Mouse (Mus musculus): Measurements from ENCODE around the gene Mier1. TPM values are rescaled to one million over a fixed set of nuclear protein-coding genes. Genes with fewer than 3 reads are reported as not detected.
A peak's percentile ranks its signal among the peaks of the same experiment; 100 is the strongest.

The Mier1 gene
- 10 to 100 TPM; 42.5 to 44.6 TPM for total RNA-seq (2021)
- long read RNA-seq, experiment 1, full-length matches to known transcripts: 2 of 9 reads
- long read RNA-seq, experiment 1, partial matches to known transcripts: 1 of 9 reads
- long read RNA-seq, experiment 1, other reads (novel, unspliced or antisense): 6 of 9 reads
- long read RNA-seq, experiment 2, partial matches to known transcripts: 0 of 4 reads
- long read RNA-seq, experiment 2, other reads (novel, unspliced or antisense): 4 of 4 reads

DNA sequence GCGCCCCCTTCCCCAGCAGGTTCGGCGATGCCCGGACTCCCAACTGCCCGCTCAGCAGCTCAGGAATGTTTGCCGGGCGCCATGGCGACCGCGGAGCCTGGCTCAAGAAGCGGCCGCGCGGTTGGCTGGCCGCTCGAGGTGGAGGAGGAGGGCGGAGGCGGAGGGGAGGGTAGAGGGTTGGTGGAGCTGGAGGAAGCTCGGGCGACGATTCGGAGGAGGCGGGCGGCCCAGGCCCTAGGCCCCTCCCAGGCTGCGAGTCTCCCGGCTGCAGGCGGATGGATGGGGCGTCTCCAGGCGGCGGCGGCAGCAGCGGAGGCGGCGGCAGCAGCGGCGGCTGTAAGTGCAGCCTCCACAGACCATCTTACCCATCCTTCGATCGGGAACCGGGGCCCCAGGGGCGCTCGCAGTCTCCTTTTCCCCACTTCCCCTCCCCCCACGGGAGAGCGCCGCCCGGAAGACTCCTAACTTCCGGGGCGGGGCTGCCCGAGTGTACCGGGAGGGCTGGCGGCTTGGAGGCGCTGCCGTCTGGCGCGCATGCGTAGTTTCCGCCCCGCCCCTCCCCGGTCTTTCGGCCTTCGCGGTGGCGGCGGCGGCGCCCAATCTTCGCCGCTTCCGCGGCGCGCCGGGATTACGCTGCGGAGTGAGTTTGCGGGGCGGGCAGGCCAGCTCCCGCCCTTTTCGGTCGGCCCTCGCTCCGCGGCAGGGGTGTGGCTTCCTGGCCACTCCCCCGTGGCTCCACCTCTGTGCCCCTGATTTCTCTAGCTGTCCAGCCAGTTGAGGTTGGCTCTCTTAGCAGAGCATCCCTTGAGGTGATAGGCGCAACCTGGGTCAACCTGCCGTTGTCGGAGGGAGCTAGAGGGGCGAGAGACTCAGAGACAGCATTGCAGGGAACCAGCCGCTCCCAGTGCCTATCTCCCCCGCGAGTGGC lies at the start of gene Mier1, which contains the start of gene Wdr78:
TSS of gene Mier1 (plus strand) at position 207 of the 928 bp plus-strand sequence.
TSS of gene Wdr78 (minus strand) at position 372 of the 928 bp plus-strand sequence.
- DNase-seq (ENCODE audit: low spot score in 2 of 2): peak; percentile 92 to 95

DNA sequence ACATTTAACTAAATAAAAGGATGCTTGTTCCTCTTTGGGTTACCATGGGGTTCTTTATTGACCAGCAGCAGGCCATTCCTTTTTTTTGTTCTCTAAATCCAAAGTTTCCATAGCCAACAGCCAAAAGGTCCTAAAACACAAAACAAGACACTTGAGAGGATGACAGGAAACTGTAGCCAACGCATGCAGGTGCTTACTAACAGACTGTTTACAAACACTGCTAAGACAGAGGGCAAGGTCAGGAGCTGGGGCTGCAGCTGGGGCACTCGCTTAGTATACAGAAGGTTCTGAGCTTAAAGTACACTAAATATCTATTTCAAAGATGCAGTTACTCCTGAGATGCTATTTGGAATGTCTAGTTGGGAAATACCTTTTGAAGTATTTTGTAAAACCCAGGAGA lies 49.8 kb upstream of the Mier1 start:
- no peak for DNase-seq (ENCODE audit: low spot score in 2 of 2)

- no peak for DNase-seq (ENCODE audit: low spot score in 2 of 2)
Observed at GRCm38 (mm10) chr4:103064976-103065375, 49.2 kb upstream of the Mier1 start.

DNA sequence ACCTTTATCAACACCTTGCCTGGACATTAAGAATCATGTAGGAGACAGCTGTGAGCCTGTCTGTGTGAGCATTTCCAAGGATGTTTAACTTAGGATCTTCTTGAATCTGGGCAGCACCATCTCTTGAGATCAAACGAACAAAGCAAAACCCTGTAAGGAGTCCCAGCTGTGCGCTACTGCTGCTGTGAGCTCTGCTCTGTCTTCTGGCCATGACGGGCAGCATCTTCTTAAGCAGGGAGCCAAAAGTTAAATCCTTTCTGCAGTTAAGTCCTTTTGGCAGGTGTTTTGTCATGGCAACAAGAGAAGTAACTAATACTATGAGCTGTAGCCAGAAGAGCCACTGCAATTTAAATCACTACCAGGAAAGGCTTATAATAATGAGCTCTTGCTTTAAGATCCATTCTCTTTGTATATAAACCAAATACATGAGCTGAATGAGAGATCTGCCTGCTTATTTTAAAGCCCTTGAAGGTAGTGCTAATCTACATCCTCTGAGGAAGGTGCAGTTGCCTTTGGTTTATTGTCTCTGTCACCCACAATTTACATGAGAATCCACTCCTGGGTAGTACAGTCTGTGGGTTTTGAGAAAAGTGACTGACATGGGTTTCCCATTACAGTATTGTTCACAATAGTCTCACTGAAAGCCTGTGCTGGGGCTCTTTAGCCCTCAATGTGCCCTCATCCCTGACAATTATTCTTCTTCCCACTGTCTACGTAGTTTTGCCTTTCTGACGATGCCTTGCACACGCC lies 46.1 kb upstream of the Mier1 start:
- DNase-seq (ENCODE audit: low spot score in 2 of 2): no peak

GRCm38 (mm10) chr4:103070631-103071030 lies 43.6 kb upstream of the Mier1 start:
- no peak for DNase-seq (ENCODE audit: low spot score in 2 of 2)

GRCm38 (mm10) chr4:103085237-103085636 lies 29.0 kb upstream of the Mier1 start:
- no peak for DNase-seq (ENCODE audit: low spot score in 2 of 2)

- peak in 1 of 2 experiments; percentile 35 for DNase-seq (ENCODE audit: low spot score in 2 of 2)
Observed at GRCm38 (mm10) chr4:103095921-103096320, 18.3 kb upstream of the Mier1 start.

DNA sequence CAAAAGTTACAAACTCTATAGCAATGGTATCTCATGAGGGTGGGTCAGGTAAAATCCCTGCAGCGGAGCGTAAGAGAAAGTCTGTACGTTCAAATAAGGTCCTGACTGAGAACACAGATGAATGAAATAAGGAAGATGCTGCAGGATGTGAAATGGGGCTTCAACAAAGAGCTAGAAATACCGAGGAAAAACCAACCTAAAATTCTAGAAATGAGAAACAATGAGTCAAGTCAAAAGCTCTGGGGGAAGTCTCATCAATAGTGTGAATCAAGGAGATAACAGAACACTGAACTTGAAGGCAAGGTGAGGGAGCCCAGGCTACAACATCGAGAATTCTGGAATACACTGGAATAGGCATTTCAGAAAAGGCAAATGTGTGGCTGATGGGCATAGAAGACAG lies 15.7 kb upstream of the Mier1 start:
- no peak for DNase-seq (ENCODE audit: low spot score in 2 of 2)

DNA sequence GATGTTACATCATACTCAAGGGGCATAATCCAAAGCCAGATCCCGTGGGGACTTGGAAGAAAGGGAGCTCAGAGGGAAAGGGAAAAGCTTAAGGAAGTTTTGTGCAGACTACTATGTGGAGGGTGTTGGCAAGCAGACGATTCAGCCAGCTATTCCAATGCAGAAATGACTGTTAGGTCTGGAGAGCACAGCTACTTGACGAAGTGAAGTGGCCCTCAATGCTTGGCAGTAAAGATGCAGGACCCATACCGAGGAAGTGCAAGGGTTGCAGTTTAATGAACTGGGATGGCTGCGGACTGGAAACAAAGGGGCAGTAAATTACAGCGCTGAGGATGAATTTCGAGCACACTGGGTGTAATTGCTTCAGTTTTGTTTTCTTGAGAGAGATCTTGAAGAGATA lies 1.5 kb upstream of the Mier1 start:
- DNase-seq (ENCODE audit: low spot score in 2 of 2): no peak

- DNase-seq (ENCODE audit: low spot score in 2 of 2): no peak
Observed at GRCm38 (mm10) chr4:103113402-103113801, 788 bp upstream of the Mier1 start.

DNA sequence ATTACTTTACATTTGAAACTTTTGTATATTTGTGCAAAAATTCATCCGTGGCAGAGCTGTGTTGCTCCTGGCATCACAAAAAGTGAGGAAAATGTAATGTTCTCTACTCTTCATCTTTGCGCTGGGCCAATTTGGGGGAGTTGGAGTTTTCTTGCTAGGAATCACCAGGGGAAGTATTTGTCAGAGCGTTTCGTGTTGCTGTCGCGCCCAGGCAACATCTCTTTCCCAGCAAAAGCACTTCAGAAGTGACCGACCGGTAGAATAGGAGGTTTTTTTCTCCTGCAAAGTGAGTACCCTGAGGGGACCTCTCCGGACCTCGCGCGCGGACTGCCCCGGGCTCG lies 4.7 kb downstream of the Mier1 start:
- no peak for DNase-seq (ENCODE audit: low spot score in 2 of 2)

GRCm38 (mm10) chr4:103119229-103120027 lies 5.2 kb downstream of the Mier1 start:
- peak; percentile 65 to 77 for DNase-seq (ENCODE audit: low spot score in 2 of 2)

- no peak for DNase-seq (ENCODE audit: low spot score in 2 of 2)
Observed at GRCm38 (mm10) chr4:103120028-103120384, 5.8 kb downstream of the Mier1 start.

DNA sequence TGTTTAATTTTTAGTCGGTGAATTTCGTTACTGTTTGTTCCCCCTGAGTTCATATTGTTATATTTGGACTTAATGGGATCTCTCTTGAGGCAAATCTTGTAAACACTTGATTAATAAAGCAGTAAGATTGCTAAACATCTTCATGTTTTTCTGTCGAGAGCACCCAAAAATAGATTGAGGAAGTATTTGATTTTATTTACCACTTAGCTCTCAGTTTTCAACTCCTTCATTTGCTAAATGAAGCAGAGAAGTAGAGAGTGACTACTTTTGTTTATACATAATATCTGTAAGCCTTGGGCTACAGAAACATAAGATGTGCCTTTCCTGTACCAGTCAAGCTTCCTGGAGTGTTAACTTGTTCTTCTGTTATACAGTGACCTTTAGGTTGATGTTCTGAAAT lies 6.2 kb downstream of the Mier1 start:
- DNase-seq (ENCODE audit: low spot score in 2 of 2): no peak

DNA sequence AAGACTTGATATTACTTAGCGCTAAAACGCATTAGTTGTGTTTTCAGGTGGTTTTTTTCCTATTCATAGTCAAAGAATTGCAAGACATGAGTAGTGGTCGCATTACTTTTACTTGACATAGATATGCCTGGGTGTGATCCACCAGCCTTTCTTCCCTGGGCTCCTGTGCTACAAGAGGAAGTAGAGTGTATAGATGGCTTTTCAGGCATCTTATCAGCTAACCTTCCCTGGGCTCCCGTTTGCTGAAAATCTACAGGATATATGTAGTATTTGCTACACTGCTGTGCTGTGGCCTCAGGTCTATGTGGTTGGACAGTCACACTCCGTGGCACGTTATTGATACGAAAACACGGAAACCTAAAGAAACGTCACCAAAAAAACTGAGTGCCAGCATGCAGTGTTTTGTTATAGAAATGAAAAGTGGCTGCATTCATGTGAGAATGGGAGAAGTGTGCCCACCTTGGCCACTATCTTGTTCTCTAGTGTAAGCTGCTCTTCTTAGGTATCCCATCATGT lies 6.7 kb downstream of the Mier1 start:
- no peak for DNase-seq (ENCODE audit: low spot score in 2 of 2)

DNA sequence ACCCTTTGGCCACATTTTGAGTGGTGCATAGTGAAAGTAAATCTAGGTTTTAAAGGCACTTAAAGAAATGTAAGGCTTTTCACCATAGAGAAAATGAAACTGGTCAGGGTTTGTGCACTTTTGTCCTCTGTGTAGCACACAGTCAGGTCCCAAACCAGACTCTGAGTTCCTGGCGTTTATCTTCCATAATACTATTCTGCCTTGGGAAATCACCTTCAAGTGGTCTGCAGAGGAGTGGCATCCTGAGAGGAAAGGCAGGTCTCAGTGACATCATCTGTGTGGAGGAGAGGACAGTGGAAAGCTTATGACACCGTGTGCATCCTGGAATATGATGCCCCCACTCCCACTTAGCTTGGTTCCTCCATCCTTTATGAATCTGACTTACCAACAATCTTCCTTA lies 8.9 kb downstream of the Mier1 start:
- DNase-seq (ENCODE audit: low spot score in 2 of 2): no peak

DNA sequence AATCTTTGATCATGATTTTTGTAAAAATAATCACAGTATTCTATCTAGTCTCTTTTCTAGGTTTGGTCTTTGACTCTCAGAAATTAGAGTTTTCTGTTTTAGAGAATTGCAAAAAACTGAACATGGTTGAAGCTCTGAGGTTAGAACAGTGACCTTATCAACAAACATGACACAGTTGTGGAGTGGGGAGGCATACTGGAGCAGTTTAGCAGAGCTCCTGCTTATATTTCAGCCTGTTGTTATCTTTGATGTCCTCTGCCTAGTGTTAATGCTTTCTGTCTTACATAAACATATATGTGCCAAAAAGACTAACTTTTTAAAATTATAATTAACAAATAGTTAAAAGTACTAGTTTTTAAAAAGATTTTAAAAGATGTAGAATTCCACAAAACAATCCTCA lies 9.4 kb downstream of the Mier1 start:
- no peak for DNase-seq (ENCODE audit: low spot score in 2 of 2)

DNA sequence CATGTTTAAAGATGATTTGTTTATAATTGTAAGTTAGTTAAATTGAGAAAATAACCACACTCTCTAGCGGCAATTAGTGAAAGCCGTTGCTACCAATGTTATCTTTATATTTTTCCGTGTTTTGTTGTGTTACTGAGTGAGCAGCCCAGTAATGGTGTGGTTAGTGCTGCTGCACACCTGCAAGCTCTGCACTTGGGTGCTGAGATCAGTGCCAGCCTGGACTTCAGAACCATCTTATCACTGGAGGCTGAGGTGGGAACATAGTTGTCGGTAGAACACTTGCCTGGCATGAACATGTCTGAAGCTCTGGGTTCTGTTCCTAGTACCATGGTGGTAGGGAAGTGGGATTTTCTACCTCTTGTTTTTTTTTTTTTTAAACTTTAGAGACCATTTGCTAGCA lies 12.3 kb downstream of the Mier1 start:
- no peak for DNase-seq (ENCODE audit: low spot score in 2 of 2)

DNA sequence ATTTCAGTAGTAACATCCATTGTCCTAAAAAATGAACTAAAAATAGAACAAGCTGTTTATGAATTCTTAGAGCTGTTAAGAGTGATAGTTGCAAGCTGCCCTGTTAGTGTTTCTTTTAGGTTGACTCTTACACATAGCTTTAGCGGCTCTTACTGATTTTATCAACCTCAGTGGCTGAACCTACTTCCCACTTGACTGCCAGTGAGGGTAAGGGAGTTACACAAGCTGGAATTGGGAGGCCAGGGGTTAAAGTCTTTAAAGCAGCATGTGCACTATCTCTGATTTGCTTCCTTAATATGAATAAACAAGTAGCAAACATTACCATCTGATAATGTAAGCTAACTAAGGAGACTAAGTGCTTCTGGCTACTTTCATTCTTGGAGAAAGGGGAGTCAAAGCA lies 22.8 kb downstream of the Mier1 start:
- DNase-seq (ENCODE audit: low spot score in 2 of 2): no peak

DNA sequence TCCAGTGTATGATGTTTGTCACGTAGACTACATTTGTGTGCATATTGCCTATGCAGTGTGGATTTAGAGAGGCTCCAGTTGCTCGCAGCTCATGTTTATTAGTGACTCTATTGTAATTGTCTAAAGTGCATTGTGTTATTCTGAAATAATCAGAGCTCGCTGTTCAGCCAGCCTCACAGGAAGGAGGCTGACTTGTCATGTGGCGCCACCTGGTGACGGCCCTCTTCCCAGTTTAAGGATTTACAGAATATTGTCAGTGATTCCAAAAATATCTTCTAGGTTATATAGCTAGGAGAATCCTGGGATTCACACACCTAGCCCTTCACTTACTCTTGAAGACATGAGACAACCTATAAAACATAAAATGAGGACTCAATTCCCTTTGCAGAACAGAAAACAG lies 32.1 kb downstream of the Mier1 start:
- peak; percentile 84 to 87 for DNase-seq (ENCODE audit: low spot score in 2 of 2)

DNA sequence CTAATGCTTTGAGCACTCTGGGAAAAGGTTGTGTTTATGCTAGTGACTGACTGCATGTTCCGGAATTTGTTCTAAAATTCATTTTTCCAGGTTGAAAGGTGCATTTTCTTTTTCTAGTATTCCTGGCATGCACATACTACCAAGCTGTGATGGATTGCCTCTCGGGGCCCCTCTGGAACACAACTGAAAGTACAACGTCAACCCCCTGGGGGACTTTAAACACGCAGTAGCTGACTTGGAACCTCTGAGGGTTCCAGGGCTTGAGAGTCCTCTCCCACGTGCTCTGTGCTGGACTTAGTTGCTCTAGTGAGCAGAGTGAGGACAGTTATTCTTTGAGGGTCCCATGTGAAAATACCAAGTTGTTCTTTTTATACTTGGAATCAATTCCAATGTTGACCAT lies 37.8 kb downstream of the Mier1 start:
- DNase-seq (ENCODE audit: low spot score in 2 of 2): no peak
